Mouse (Mus musculus) hindbrain, embryonic 11.5 days (tissue): Measurements from ENCODE around the gene Rtl8a. TPM values are rescaled to one million over a fixed set of nuclear protein-coding genes. Genes with fewer than 3 reads are reported as not detected.
"Not testable (repeated sequence)": the region's sequence is repeated elsewhere in the genome, so short reads cannot be mapped to it uniquely, and the experiment has no call there.

ENCODE experiments used
- ATAC-seq: fragments of 200-750 bp; cut with Nextera tagmentation; 2 replicates; pipeline ENCODE4 v1.8.0; 2017; ENCODE audit warnings: mild to moderate bottlenecking, moderate TSS enrichment, moderate library complexity; ENCODE audit not compliant: low FRiP score
- DNase-seq: peaks from one replicate; pipeline ENCODE4 v3.0.0-alpha.2; 2015; ENCODE audit warnings: low spot score
- H3K27ac ChIP-seq: fragments of 300-500 bp; sonication (generic); 2 replicates; pipeline ENCODE4 v1.5.1; 2014; ENCODE audit warnings: mild to moderate bottlenecking, low read depth, low read length
- H3K27me3 ChIP-seq: fragments of 300-500 bp; sonication (generic); 2 replicates; pipeline ENCODE4 v1.6.1; 2014; ENCODE audit warnings: mild to moderate bottlenecking, low read length, moderate library complexity, mixed read lengths; ENCODE audit not compliant: control insufficient read depth, insufficient read depth
- H3K36me3 ChIP-seq: fragments of 300-500 bp; sonication (generic); 2 replicates; pipeline ENCODE4 v1.6.1; 2014; ENCODE audit warnings: mild to moderate bottlenecking, low read length, moderate library complexity, mixed read lengths; ENCODE audit not compliant: control insufficient read depth, insufficient read depth
- H3K4me1 ChIP-seq: fragments of 300-500 bp; sonication (generic); replicated peaks from 2 replicates; pipeline ENCODE4 v1.6.1; 2014; ENCODE audit warnings: low read length, mixed read lengths; ENCODE audit not compliant: control insufficient read depth, insufficient read depth
- H3K4me2 ChIP-seq: fragments of 300-500 bp; sonication (generic); replicated peaks from 2 replicates; pipeline ENCODE4 v1.6.1; 2014; ENCODE audit warnings: mild to moderate bottlenecking, low read depth, low read length
- H3K4me3 ChIP-seq: fragments of 300-500 bp; sonication (generic); 2 replicates; pipeline ENCODE4 v1.5.1; 2014; ENCODE audit warnings: low read depth, low read length
- H3K9ac ChIP-seq: fragments of 300-500 bp; sonication (generic); 2 replicates; pipeline ENCODE4 v1.6.1; 2014; ENCODE audit warnings: low read depth, low read length
- H3K9me3 ChIP-seq: fragments of 300-500 bp; sonication (generic); 2 replicates; pipeline ENCODE4 v1.6.1; 2016; ENCODE audit warnings: low read length; ENCODE audit not compliant: control insufficient read depth
- WGBS: fragments of 180-500 bp; shearing (Covaris S2); extraction: QIAGEN DNeasy Blood & Tissue Kit; methylation state at CpG from one replicate; pipeline ENCODE4 v1.1.7; 2014; 5-methylcytosine and 5-hydroxymethylcytosine counted together
- polyA plus RNA-seq: library from polyadenylated mRNA; unstranded; fragments of >200 nt; fragmentation: Nextera tagmentation; extraction: Ambion mirVana; gene quantifications from 2 replicates; pipeline ENCODE4 v1.2.1, GENCODE M21; 2014

The Rtl8a gene
- polyA plus RNA-seq: 95.2 and 111 TPM in 2 replicates

- H3K36me3 ChIP-seq, H3K27ac ChIP-seq, H3K4me1 ChIP-seq, H3K9me3 ChIP-seq, H3K27me3 ChIP-seq, H3K9ac ChIP-seq: not testable (repeated sequence)
- DNase-seq (peak; percentile 84), ATAC-seq (peak; percentile 95)
- Histone ChIP-seq H3K4me3 (peak within 1 kb of the TSS; percentile 18), H3K4me2 (0 out of 2 replicates have a peak within 1 kb of the TSS, but pooled peaks have one; percentile 19)
- 22% methylated on average over 11 of the region's 50 CpGs for WGBS
These were observed at the start of gene Rtl8a for GRCm38 (mm10) chrX:53642980-53643961. Gene Rtl8a (minus strand): TSS chrX:53643682.

GRCm38 (mm10) chrX:53693141-53693540 lies 49.7 kb upstream of the Rtl8a start:
- Histone ChIP-seq H3K4me1 (no peaks in the 10 kb centered on the region), H3K4me2 (no peak overlapping the region), H3K36me3 (no peaks in the 10 kb centered on the region), H3K27me3 (no peaks in the 10 kb centered on the region), H3K9me3 (no peaks in the 10 kb centered on the region), H3K4me3 (no peak overlapping the region), H3K27ac (no peak overlapping the region), H3K9ac (no peak overlapping the region)
- WGBS: 61% methylated on average over 2 of the region's 2 CpGs
- ATAC-seq (no peak), DNase-seq (no peak)

DNA sequence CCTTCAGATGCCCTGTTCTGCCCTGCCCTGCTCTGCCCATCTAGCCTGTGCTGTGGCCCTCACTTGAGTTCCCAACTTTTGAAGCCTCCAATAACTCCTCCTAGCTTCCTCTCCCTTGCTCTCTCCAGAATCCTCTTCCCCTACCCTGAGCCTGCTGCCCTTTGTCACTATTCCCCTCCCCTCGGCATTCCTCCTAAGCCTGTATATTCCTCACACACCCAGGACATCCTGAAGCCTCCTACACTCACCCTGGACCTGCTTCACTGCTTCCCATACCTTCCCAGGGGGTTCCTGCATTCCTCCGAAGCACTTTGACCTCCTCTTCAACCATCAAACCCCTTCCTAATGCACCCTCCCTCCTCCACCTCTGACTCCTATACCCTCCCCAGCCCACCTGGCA lies 48.6 kb upstream of the Rtl8a start:
- DNase-seq: no peak
- WGBS: 67% methylated on average over 2 of the region's 2 CpGs

GRCm38 (mm10) chrX:53684676-53685075 lies 41.2 kb upstream of the Rtl8a start:
- H3K27ac ChIP-seq, DNase-seq, H3K9ac ChIP-seq, H3K4me1 ChIP-seq, H3K36me3 ChIP-seq, H3K4me2 ChIP-seq, H3K9me3 ChIP-seq, H3K27me3 ChIP-seq, H3K4me3 ChIP-seq, ATAC-seq: not testable (repeated sequence)
- WGBS: 80% methylated on average over 2 of the region's 4 CpGs

More for the DNA sequence above, 48.6 kb upstream of the Rtl8a start:
- Histone ChIP-seq H3K9ac (no peak overlapping the region), H3K36me3 (no peaks in the 10 kb centered on the region), H3K27me3 (no peaks in the 10 kb centered on the region), H3K4me1 (no peaks in the 10 kb centered on the region), H3K4me2 (no peak overlapping the region), H3K27ac (no peak overlapping the region), H3K4me3 (no peak overlapping the region), H3K9me3 (no peaks in the 10 kb centered on the region)
- ATAC-seq: no peak

- not testable (repeated sequence) for H3K9ac ChIP-seq, H3K27me3 ChIP-seq, ATAC-seq, H3K4me2 ChIP-seq, H3K4me1 ChIP-seq, H3K36me3 ChIP-seq, H3K4me3 ChIP-seq, H3K27ac ChIP-seq, DNase-seq, H3K9me3 ChIP-seq
- WGBS: 50% methylated on average over 2 of the region's 3 CpGs
These were observed 39.2 kb upstream of the Rtl8a start for GRCm38 (mm10) chrX:53682650-53683049.

GRCm38 (mm10) chrX:53676943-53677342 lies 33.5 kb upstream of the Rtl8a start:
- not testable (repeated sequence) for H3K27me3 ChIP-seq, H3K27ac ChIP-seq, ATAC-seq, H3K36me3 ChIP-seq, H3K4me2 ChIP-seq, DNase-seq, H3K9ac ChIP-seq, H3K9me3 ChIP-seq, H3K4me3 ChIP-seq, H3K4me1 ChIP-seq
- WGBS: 0% methylated on average over 1 of the region's 2 CpGs

GRCm38 (mm10) chrX:53670696-53671095 lies 27.2 kb upstream of the Rtl8a start:
- H3K4me1 ChIP-seq, H3K9ac ChIP-seq, H3K27me3 ChIP-seq, H3K9me3 ChIP-seq, H3K36me3 ChIP-seq, H3K27ac ChIP-seq, DNase-seq: not testable (repeated sequence)
- WGBS: 23% methylated on average over 3 of the region's 4 CpGs
- Histone ChIP-seq H3K4me2 (peak overlapping the region; percentile 25), H3K4me3 (peak overlapping the region; percentile 25)
- ATAC-seq: peak; percentile 55

- Histone ChIP-seq H3K27me3 (no peaks in the 10 kb centered on the region), H3K9me3 (no peaks in the 10 kb centered on the region)
These were observed 26.8 kb upstream of the Rtl8a start, which contains the start of gene Rtl8b for GRCm38 (mm10) chrX:53670294-53670693. Gene Rtl8b (minus strand): TSS chrX:53670408.

More at GRCm38 (mm10) chrX:53670294-53670693, 26.8 kb upstream of the Rtl8a start, which contains the start of gene Rtl8b:
- DNase-seq (peak; percentile 81), ATAC-seq (peak; percentile 92)
- Histone ChIP-seq H3K4me2 (peak within 1 kb of the TSS; percentile 25), H3K4me3 (peak within 1 kb of the TSS; percentile 25), H3K9ac (no peak within 1 kb of the TSS), H3K27ac (no peak within 1 kb of the TSS), H3K4me1 (no peaks in the 10 kb centered on the region), H3K36me3 (no peaks in the 10 kb centered on the region)
- WGBS: 13% methylated on average over 11 of the region's 15 CpGs
